Mouse (Mus musculus): Measurements from ENCODE around the gene Pax1. TPM values are rescaled to one million over a fixed set of nuclear protein-coding genes. Genes with fewer than 3 reads are reported as not detected.

Pax1 gene
- polyA plus RNA-seq, 1 experiment, result not detected

GRCm38 (mm10) chr2:147375019-147375715 lies 13.4 kb downstream of the Pax1 start:
- H3K4me3 ChIP-seq (replicated peaks; ENCODE audit: control insufficient read depth, low read depth, low read length), result no peak overlapping the region
- TF ChIP-seq POLR2A (IDR thresholded peaks at IDR 0.05; ENCODE audit: borderline replicate concordance, control insufficient read depth, low read depth, low read length), result no peak
- 7% methylated on average over 8 of the region's 8 CpGs for WGBS
- H3K27ac ChIP-seq (ENCODE audit: control insufficient read depth, insufficient read depth, low read depth, low read length, poor library complexity), result no peak overlapping the region
- no peaks in the 10 kb centered on the region for H3K4me1 ChIP-seq (ENCODE audit: control insufficient read depth, insufficient read depth, low read length)

GRCm38 (mm10) chr2:147378934-147379333 lies 17.2 kb downstream of the Pax1 start:
- H3K4me1 ChIP-seq (ENCODE audit: control insufficient read depth, insufficient read depth, low read length), result no peaks in the 10 kb centered on the region
- H3K27ac ChIP-seq (ENCODE audit: control insufficient read depth, insufficient read depth, low read depth, low read length, poor library complexity), result no peak overlapping the region
- TF ChIP-seq CTCF (IDR thresholded peaks at IDR 0.05; ENCODE audit: control insufficient read depth, insufficient read depth, low read length) (no peak), POLR2A (IDR thresholded peaks at IDR 0.05; ENCODE audit: borderline replicate concordance, control insufficient read depth, low read depth, low read length) (no peak)
- H3K4me3 ChIP-seq (replicated peaks; ENCODE audit: control insufficient read depth, low read depth, low read length), result no peak overlapping the region
- WGBS, result 9% methylated on average over 4 of the region's 4 CpGs

- 75% methylated on average over 2 of the region's 2 CpGs for WGBS
- TF ChIP-seq CTCF (IDR thresholded peaks at IDR 0.05; ENCODE audit: control insufficient read depth, insufficient read depth, low read length) (no peak), POLR2A (IDR thresholded peaks at IDR 0.05; ENCODE audit: borderline replicate concordance, control insufficient read depth, low read depth, low read length) (no peak)
- Histone ChIP-seq H3K4me3 (replicated peaks; ENCODE audit: control insufficient read depth, low read depth, low read length) (no peak overlapping the region), H3K4me1 (ENCODE audit: control insufficient read depth, insufficient read depth, low read length) (no peaks in the 10 kb centered on the region), H3K27ac (ENCODE audit: control insufficient read depth, insufficient read depth, low read depth, low read length, poor library complexity) (no peak overlapping the region)
These were observed 21.6 kb downstream of the Pax1 start for GRCm38 (mm10) chr2:147383373-147383772.

- TF ChIP-seq CTCF (IDR thresholded peaks at IDR 0.05; ENCODE audit: control insufficient read depth, insufficient read depth, low read length), result no peak
- no peak for TF ChIP-seq POLR2A (IDR thresholded peaks at IDR 0.05; ENCODE audit: borderline replicate concordance, control insufficient read depth, low read depth, low read length)
- no peak overlapping the region for H3K4me3 ChIP-seq (replicated peaks; ENCODE audit: control insufficient read depth, low read depth, low read length)
- no peaks in the 10 kb centered on the region for H3K4me1 ChIP-seq (ENCODE audit: control insufficient read depth, insufficient read depth, low read length)
- 54% methylated on average over 5 of the region's 5 CpGs for WGBS
- H3K27ac ChIP-seq (ENCODE audit: control insufficient read depth, insufficient read depth, low read depth, low read length, poor library complexity), result no peak overlapping the region
These were observed 25.2 kb downstream of the Pax1 start for GRCm38 (mm10) chr2:147386949-147387348.

DNA sequence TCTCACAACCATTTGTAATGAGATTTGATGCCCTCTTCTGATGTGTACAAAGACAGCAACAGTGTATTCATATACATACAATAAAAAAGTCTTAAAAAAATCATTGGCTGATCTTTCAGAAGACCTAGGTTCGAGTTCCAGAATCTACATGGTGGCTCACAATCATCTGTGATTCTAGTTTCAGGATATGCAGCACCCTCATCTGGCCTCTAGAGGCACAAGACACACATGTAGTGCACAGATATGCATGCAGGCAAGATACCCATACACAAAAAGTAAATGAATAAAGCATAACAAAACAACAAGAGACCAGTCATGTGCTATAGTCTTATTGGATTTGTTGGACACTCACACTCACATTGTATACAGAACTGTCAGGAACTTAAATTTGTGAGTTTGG lies 47.6 kb downstream of the Pax1 start:
- no peak overlapping the region for H3K27ac ChIP-seq (ENCODE audit: control insufficient read depth, insufficient read depth, low read depth, low read length, poor library complexity)
- H3K4me3 ChIP-seq (replicated peaks; ENCODE audit: control insufficient read depth, low read depth, low read length), result no peak overlapping the region
- TF ChIP-seq CTCF (IDR thresholded peaks at IDR 0.05; ENCODE audit: control insufficient read depth, insufficient read depth, low read length) (no peak), POLR2A (IDR thresholded peaks at IDR 0.05; ENCODE audit: borderline replicate concordance, control insufficient read depth, low read depth, low read length) (no peak)
- WGBS, result 36% methylated on average over 1 of the region's 1 CpGs
- H3K4me1 ChIP-seq (ENCODE audit: control insufficient read depth, insufficient read depth, low read length), result no peaks in the 10 kb centered on the region

DNA sequence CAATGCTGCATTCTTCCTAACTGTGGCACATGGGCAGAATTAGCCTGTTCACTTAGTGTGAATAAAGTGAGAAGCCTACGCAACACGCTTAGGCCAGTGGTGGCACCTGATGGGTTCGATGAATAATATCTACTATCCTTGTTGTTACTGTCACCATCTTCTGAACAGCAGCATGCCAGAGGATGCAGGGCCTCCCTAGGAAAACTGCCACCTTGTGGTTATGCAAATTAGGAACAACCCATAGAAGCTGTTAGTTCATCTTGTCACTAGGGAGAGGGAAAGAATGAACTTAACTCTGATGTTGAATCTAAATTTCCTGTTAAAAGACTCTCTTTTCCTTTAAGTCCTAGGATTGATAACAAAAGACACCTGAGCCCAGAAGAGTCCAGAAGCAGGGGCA lies 53.3 kb downstream of the Pax1 start:
- 80% methylated on average over 3 of the region's 3 CpGs for WGBS
- Histone ChIP-seq H3K4me1 (ENCODE audit: control insufficient read depth, insufficient read depth, low read length) (no peaks in the 10 kb centered on the region), H3K27ac (ENCODE audit: control insufficient read depth, insufficient read depth, low read depth, low read length, poor library complexity) (no peak overlapping the region), H3K4me3 (replicated peaks; ENCODE audit: control insufficient read depth, low read depth, low read length) (no peak overlapping the region)
- TF ChIP-seq CTCF (IDR thresholded peaks at IDR 0.05; ENCODE audit: control insufficient read depth, insufficient read depth, low read length), result no peak
- no peak for TF ChIP-seq POLR2A (IDR thresholded peaks at IDR 0.05; ENCODE audit: borderline replicate concordance, control insufficient read depth, low read depth, low read length)

DNA sequence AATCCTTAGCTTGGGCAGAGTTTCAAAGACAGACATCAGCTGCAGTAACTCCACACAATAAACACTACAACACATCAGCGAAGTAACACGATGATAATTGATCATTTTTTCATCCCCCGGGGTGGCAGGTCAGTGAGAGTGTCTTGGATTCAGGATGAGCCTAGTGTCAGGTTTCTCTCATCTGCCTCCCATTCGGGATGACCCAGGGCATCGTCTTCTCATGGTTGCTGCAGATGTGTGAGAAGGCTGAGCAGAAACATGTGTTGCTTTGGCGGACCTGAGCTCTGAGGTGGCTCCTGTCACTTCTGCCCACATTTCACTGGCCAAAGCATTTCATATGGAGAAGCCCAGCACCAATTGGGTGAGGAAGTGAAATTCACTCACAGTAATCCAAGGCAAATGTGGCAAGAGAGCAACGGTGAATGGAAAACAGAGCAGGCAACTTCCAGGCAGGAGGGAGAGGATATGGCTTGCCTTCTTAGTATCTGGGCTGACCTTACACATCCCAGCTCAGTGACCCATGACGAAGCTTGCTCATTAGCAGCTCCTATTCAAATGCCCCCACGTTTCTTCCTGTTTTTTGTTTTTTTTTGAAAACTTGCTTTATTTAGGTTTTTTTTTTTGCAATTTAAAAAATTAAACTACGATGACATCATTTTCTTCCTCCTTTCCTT lies 63.0 kb downstream of the Pax1 start:
- no peak overlapping the region for H3K4me3 ChIP-seq (replicated peaks; ENCODE audit: control insufficient read depth, low read depth, low read length)
- H3K4me1 ChIP-seq (ENCODE audit: control insufficient read depth, insufficient read depth, low read length), result no peaks in the 10 kb centered on the region
- no peak overlapping the region for H3K27ac ChIP-seq (ENCODE audit: control insufficient read depth, insufficient read depth, low read depth, low read length, poor library complexity)
- WGBS, result 69% methylated on average over 10 of the region's 10 CpGs
- no peak for TF ChIP-seq CTCF (IDR thresholded peaks at IDR 0.05; ENCODE audit: control insufficient read depth, insufficient read depth, low read length)

DNA sequence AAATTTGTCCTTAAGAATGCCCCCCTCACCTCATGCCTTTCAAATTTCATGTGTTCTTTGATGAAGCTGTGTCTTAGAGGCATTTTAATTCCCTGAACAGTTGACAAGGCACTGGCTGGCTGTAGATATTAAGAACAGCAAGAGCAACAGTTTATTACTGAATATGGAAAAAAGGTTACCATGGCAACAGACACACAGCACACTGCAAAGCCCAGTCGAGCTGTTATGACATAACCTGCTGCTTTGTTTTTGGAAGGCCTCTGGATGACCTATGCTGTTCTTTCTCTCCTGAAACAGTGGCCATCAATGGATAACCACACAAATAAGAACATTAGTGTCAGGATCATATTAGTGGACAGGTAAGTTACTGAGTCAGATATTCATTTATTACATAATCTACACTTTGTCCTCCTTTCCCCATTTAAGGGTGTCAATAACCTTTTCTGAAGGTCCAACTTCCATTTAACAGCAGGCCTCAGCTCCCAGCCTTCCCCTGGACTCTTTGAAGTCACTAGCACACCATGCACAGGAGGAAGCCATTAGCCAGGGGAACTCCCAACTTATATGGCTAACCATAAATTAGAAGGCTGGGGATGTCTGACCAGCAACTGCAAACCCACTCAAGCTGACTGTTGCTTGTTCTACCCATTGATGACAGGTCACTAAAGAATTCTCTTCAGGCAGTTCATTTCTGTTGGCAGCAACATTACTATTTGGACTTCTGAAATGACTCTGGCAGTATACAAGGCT lies 68.1 kb downstream of the Pax1 start:
- no peaks in the 10 kb centered on the region for H3K4me1 ChIP-seq (ENCODE audit: control insufficient read depth, insufficient read depth, low read length)
- TF ChIP-seq POLR2A (IDR thresholded peaks at IDR 0.05; ENCODE audit: borderline replicate concordance, control insufficient read depth, low read depth, low read length) (no peak), CTCF (IDR thresholded peaks at IDR 0.05; ENCODE audit: control insufficient read depth, insufficient read depth, low read length) (no peak)
- no peak overlapping the region for H3K4me3 ChIP-seq (replicated peaks; ENCODE audit: control insufficient read depth, low read depth, low read length)
- H3K27ac ChIP-seq (ENCODE audit: control insufficient read depth, insufficient read depth, low read depth, low read length, poor library complexity), result no peak overlapping the region
- WGBS, result 18% methylated on average over 1 of the region's 1 CpGs
